Mouse (Mus musculus): ENCODE data around the gene Snx29. TPM values are rescaled to one million over a fixed set of nuclear protein-coding genes. Genes with fewer than 3 reads are reported as not detected.
A peak's percentile ranks its signal among the peaks of the same experiment; 100 is the strongest.

Gene Snx29
- total and polyA plus RNA-seq, 3 experiments = 2.6 to 9.9 (median 8.9) TPM

DNA sequence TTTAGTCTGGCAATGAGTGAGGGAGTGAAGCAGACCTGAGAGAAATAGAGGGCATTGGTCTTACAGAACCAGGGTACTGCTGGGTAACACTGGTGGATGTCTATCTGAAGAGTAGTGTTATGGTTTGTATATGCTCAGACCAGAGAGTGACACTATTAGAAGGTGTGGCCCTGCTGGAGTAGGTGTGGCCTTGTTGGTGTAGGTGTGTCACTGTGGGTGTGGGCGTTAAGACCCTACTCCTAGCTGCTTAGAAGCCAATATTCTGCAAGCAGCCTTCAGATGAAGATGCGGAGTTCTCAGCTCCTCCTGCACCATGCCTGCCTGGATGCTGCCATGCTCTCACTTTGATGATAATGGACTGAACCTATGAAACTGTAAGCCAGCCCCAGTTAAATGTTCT is 303.9 kb downstream of the Snx29 start:
- TF ChIP-seq EP300 (IDR thresholded peaks at IDR 0.05; ENCODE audit: insufficient read depth, low read depth, low read length) (no peak), POLR2A (IDR thresholded peaks at IDR 0.05; ENCODE audit: insufficient read depth, low read depth, low read length) (no peak), CTCF (IDR thresholded peaks at IDR 0.05) (no peak)
- H3K9ac ChIP-seq (ENCODE audit: low read depth, low read length) = no peak overlapping the region
- WGBS = 87% methylated on average over 2 of the region's 2 CpGs
- intact Hi-C loops (cut with DNase I) = no loop called here
- no peaks in the 10 kb centered on the region for H3K79me2 ChIP-seq (replicated peaks; ENCODE audit: control insufficient read depth, insufficient read depth, low read length)
- no peak overlapping the region for H3K27ac ChIP-seq
- peaks cover 1% of the 10 kb centered on the region; the same call in 1 of the 2 replicates for H3K4me1 ChIP-seq (ENCODE audit: control insufficient read depth, insufficient read depth, low read length)
- H3K4me3 ChIP-seq = no peak overlapping the region
- DNase-seq = no peak
- no peaks in the 10 kb centered on the region for H3K36me3 ChIP-seq (ENCODE audit: control insufficient read depth, insufficient read depth, low read length)
- H3K27me3 ChIP-seq (ENCODE audit: control insufficient read depth, insufficient read depth, low read length) = no peaks in the 10 kb centered on the region

DNA sequence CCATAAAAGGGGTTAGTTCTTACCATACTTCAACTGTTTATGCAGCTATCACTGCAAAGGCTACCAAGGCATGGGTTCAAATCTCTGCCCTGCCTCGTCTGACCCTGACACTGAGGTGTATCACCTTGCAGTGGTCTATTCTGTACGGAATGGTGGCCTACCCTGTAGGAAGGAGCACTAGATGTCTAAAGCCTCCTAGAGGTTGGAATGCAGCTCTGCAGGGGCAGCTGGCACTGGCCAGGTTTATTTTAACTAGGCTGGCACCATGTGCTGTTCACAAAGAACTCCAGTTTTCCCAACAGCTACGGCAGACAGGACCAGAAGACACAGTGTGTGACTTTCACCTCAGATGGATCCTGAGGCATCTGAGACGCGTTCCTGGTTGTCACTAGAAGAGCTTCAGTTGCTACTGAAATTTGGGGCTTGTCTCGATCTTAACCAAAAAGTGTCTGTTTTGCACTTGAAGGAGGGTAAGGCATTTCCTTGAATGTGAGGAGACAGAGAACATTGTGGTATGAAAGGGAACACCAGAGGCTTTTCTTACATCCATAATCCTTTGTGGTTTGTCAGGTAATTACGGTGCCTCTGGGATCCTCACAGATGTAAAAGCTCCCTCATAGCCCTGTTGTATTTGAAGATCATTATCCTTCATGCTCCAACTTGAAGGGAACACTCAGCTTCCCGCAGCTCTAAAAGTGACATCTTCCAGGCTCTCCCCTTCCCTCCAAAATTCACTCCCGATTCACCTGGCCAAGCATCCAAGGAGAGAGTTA is 305.3 kb downstream of the Snx29 start:
- intact Hi-C loops (cut with DNase I) = no loop called here
- H3K36me3 ChIP-seq (ENCODE audit: control insufficient read depth, insufficient read depth, low read length) = no peaks in the 10 kb centered on the region
- DNase-seq = no peak
- H3K79me2 ChIP-seq (replicated peaks; ENCODE audit: control insufficient read depth, insufficient read depth, low read length) = no peaks in the 10 kb centered on the region
- TF ChIP-seq POLR2A (IDR thresholded peaks at IDR 0.05; ENCODE audit: insufficient read depth, low read depth, low read length) (no peak), CTCF (IDR thresholded peaks at IDR 0.05) (peak; percentile 54), EP300 (IDR thresholded peaks at IDR 0.05; ENCODE audit: insufficient read depth, low read depth, low read length) (no peak)
- 87% methylated on average over 9 of the region's 9 CpGs for WGBS
- peaks cover 1% of the 10 kb centered on the region; the same call in 1 of the 2 replicates for H3K4me1 ChIP-seq (ENCODE audit: control insufficient read depth, insufficient read depth, low read length)
- H3K27me3 ChIP-seq (ENCODE audit: control insufficient read depth, insufficient read depth, low read length) = no peaks in the 10 kb centered on the region
- H3K4me3 ChIP-seq = no peak overlapping the region
- no peak overlapping the region for H3K9ac ChIP-seq (ENCODE audit: low read depth, low read length)
- H3K27ac ChIP-seq = no peak overlapping the region

DNA sequence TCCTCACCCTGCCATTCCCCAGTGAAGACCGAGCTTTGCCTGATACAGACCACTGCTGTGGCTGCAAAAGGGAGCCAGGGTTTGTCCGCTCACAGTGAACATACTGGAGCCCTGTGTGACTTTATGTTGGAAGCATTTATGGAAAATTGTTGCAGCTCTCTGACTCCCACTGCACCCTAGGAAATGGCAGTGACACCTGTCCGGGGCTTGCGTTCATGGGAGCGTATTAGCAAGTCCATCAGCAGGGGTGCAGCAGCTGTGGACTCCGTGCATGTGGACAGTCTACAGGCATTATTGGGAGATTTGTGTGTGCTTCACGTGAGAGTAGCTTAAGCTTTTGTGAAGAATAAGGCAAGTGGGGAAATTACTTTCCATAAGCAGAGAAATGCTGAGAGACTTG is 307.0 kb downstream of the Snx29 start:
- Histone ChIP-seq H3K27ac (no peak overlapping the region), H3K4me1 (ENCODE audit: control insufficient read depth, insufficient read depth, low read length) (peaks cover 1% of the 10 kb centered on the region; the same call in 1 of the 2 replicates), H3K9ac (ENCODE audit: low read depth, low read length) (no peak overlapping the region), H3K79me2 (replicated peaks; ENCODE audit: control insufficient read depth, insufficient read depth, low read length) (no peaks in the 10 kb centered on the region), H3K36me3 (ENCODE audit: control insufficient read depth, insufficient read depth, low read length) (no peaks in the 10 kb centered on the region), H3K27me3 (ENCODE audit: control insufficient read depth, insufficient read depth, low read length) (no peaks in the 10 kb centered on the region), H3K4me3 (no peak overlapping the region)
- TF ChIP-seq CTCF (IDR thresholded peaks at IDR 0.05) (no peak), POLR2A (IDR thresholded peaks at IDR 0.05; ENCODE audit: insufficient read depth, low read depth, low read length) (no peak), EP300 (IDR thresholded peaks at IDR 0.05; ENCODE audit: insufficient read depth, low read depth, low read length) (no peak)
- intact Hi-C loops (cut with DNase I) = no loop called here
- 90% methylated on average over 7 of the region's 7 CpGs for WGBS
- DNase-seq = no peak

DNA sequence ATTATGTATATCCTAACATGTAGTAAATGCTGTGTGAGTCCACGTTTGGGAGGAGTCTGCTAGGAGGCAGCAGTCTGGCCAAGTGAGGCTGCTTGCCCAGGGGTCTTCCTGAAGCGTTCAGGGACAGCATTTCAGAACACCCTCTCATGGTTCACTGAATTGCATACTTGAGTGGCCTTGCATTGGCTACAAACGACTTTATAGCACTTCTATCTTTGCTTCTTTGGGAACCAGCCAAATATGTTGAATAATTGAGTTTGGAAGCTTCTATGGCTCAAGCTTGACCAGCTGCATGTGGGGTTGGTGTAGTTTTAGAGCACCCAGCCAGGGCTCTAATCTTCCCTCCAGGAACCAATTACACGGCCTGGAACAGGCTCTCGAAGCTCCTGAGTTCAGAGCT is 307.8 kb downstream of the Snx29 start:
- no peaks in the 10 kb centered on the region for H3K79me2 ChIP-seq (replicated peaks; ENCODE audit: control insufficient read depth, insufficient read depth, low read length)
- no peak overlapping the region for H3K4me3 ChIP-seq
- no peak for DNase-seq
- peaks cover 1% of the 10 kb centered on the region; the same call in 1 of the 2 replicates for H3K4me1 ChIP-seq (ENCODE audit: control insufficient read depth, insufficient read depth, low read length)
- no peak for TF ChIP-seq EP300 (IDR thresholded peaks at IDR 0.05; ENCODE audit: insufficient read depth, low read depth, low read length)
- no peak for TF ChIP-seq POLR2A (IDR thresholded peaks at IDR 0.05; ENCODE audit: insufficient read depth, low read depth, low read length)
- TF ChIP-seq CTCF (IDR thresholded peaks at IDR 0.05) = no peak
- no peak overlapping the region for H3K9ac ChIP-seq (ENCODE audit: low read depth, low read length)
- no peak overlapping the region for H3K27ac ChIP-seq
- intact Hi-C loops (cut with DNase I) = no loop called here
- H3K27me3 ChIP-seq (ENCODE audit: control insufficient read depth, insufficient read depth, low read length) = no peaks in the 10 kb centered on the region
- WGBS = 43% methylated on average over 5 of the region's 5 CpGs
- H3K36me3 ChIP-seq (ENCODE audit: control insufficient read depth, insufficient read depth, low read length) = no peaks in the 10 kb centered on the region

DNA sequence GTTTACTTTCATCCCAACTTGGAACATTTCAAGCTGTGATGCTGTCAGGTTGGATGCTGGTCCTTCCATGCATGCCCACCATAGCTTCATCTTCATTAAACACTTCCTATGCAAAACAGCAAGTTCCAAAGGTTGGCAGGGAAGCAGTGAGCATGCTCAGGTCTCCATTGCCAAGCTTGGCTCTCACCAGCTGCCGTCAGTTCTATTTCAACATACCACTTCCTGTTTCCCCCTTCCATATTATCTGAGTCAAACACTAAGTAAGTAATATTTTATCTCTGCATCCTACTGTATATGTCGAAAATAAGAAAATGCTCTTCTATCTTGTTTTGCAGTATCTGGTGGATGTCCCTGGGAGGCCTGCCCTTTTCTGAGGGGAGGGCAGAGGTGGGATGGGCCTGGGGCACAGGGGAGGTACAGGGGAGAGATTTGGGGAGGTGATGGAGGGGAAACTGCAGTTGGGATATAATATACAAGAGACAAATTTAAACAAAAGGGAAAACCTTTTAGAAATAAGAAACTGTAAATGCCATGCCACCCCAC is 309.6 kb downstream of the Snx29 start:
- no peak overlapping the region for H3K9ac ChIP-seq (ENCODE audit: low read depth, low read length)
- H3K4me1 ChIP-seq (ENCODE audit: control insufficient read depth, insufficient read depth, low read length) = peaks cover 1% of the 10 kb centered on the region; the same call in 1 of the 2 replicates
- no peaks in the 10 kb centered on the region for H3K79me2 ChIP-seq (replicated peaks; ENCODE audit: control insufficient read depth, insufficient read depth, low read length)
- H3K27me3 ChIP-seq (ENCODE audit: control insufficient read depth, insufficient read depth, low read length) = no peaks in the 10 kb centered on the region
- H3K36me3 ChIP-seq (ENCODE audit: control insufficient read depth, insufficient read depth, low read length) = no peaks in the 10 kb centered on the region
- intact Hi-C loops (cut with DNase I) = no loop called here
- 55% methylated on average over 2 of the region's 2 CpGs for WGBS
- TF ChIP-seq CTCF (IDR thresholded peaks at IDR 0.05) = no peak
- TF ChIP-seq EP300 (IDR thresholded peaks at IDR 0.05; ENCODE audit: insufficient read depth, low read depth, low read length) = no peak
- no peak for TF ChIP-seq POLR2A (IDR thresholded peaks at IDR 0.05; ENCODE audit: insufficient read depth, low read depth, low read length)
- DNase-seq = no peak
- H3K27ac ChIP-seq = no peak overlapping the region
- H3K4me3 ChIP-seq = no peak overlapping the region

DNA sequence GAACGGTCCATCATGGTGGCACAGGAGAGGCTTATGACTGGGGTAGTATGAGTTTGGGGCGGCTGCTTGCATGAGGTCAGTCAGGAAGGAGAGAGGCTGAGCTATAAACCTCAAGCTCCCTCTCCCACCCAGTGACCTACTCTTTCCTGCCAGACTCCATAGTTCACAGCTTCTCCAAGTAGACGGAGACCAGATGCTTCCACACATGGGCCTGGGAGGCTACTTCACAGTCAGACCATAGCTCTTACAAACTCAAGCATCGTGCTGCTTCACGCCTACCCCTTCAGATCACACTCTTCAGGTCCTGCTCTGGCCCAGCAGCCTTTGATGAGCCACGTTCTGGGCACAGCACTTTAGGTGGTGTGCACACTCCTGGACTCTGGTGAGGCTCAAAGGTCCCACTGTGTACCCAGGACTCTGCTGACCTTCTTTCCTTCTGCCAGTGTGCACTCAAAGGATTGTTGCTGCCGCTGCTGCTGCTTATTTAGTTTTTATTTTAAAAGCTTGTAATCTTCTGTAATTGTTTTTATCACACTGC is 313.6 kb downstream of the Snx29 start:
- Histone ChIP-seq H3K4me1 (ENCODE audit: control insufficient read depth, insufficient read depth, low read length) (peaks cover 3% of the 10 kb centered on the region; the same call in 1 of the 2 replicates), H3K36me3 (ENCODE audit: control insufficient read depth, insufficient read depth, low read length) (no peaks in the 10 kb centered on the region), H3K79me2 (replicated peaks; ENCODE audit: control insufficient read depth, insufficient read depth, low read length) (no peaks in the 10 kb centered on the region), H3K27ac (no peak overlapping the region), H3K4me3 (no peak overlapping the region), H3K9ac (ENCODE audit: low read depth, low read length) (no peak overlapping the region), H3K27me3 (ENCODE audit: control insufficient read depth, insufficient read depth, low read length) (no peaks in the 10 kb centered on the region)
- TF ChIP-seq EP300 (IDR thresholded peaks at IDR 0.05; ENCODE audit: insufficient read depth, low read depth, low read length) = no peak
- intact Hi-C loops (cut with DNase I) = no loop called here
- no peak for DNase-seq
- WGBS = 67% methylated on average over 7 of the region's 7 CpGs

All from heart, adult 2 months (tissue).